Mouse (Mus musculus) thymus, postnatal 14 days (tissue): ENCODE data around the gene Zbtb38.
A peak's percentile ranks its signal among the peaks of the same experiment; 100 is the strongest.

Experiments used
- DNase-seq: peaks from one replicate; pipeline ENCODE4 v3.0.0; 2021

Zbtb38 gene

GRCm38 (mm10) chr9:96752603-96753114 is at the start of gene Zbtb38:
Gene Zbtb38 (minus strand): TSS chr9:96752831.
- DNase-seq: no peak

- no peak for DNase-seq
These were observed 47.6 kb upstream of the Zbtb38 start for GRCm38 (mm10) chr9:96800131-96800825.

DNA sequence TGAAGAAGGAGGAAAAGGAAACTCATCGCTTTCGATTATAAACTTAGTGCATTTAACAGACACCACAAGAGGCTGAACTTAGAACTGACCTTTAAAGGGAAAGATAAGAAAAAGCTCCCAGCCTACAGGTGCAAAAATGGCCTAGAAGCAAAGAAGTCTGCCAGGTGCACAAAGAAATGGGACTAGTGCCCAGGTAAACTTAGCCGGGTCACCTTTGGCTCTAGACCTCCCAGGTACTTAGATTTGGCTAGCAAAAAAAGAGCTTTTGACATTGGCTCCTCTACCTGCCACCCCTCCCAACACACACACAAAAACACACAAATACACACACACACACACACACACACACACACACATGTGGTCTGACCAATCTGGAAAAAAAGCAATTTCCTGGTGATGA is 44.7 kb upstream of the Zbtb38 start:
- no peak for DNase-seq

GRCm38 (mm10) chr9:96795399-96795928 is 42.8 kb upstream of the Zbtb38 start:
- DNase-seq: peak; percentile 34

GRCm38 (mm10) chr9:96794601-96795000 is 42.0 kb upstream of the Zbtb38 start:
- no peak for DNase-seq

DNA sequence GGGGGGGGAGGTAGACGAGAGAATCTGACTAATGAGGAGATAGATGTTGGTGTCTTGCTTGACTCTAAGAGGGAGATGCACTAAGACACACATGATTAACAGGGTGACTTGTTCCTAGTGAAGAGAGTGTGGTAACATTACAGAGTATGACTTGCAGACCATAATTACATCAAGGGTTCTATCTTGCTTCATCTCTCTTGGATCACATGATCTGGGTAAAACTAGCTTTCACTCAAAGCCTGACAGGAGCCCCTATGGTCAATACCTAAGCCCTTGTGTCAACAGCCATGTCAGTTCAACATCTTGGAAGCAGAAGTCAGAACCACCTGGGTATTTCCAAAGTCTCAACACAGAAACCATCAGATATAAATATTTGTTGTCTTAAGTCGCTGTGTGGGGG is 39.9 kb upstream of the Zbtb38 start:
- DNase-seq: no peak

GRCm38 (mm10) chr9:96790389-96791007 is 37.9 kb upstream of the Zbtb38 start:
- no peak for DNase-seq

GRCm38 (mm10) chr9:96789906-96790305 is 37.3 kb upstream of the Zbtb38 start:
- no peak for DNase-seq

DNA sequence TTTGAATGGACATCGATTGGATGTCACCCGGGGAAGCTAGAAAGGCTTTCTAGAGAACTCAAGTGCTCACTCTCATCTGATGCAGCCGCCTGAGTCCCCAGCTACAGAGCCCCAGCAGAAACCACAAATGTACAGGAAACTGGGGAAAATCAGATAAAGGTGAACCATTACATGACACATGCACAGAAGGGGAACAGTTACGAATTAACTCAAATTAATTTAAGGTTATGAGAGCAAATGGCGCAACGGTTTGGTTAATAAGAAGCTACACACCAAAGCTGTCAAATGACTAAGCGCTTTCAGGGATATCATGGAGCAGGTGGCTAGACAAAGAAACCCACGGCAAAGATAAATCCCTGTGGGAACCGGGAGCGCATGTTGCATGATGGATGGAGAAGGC is 35.2 kb upstream of the Zbtb38 start:
- DNase-seq: peak; percentile 24

GRCm38 (mm10) chr9:96785871-96786342 is 33.3 kb upstream of the Zbtb38 start:
- no peak for DNase-seq

DNA sequence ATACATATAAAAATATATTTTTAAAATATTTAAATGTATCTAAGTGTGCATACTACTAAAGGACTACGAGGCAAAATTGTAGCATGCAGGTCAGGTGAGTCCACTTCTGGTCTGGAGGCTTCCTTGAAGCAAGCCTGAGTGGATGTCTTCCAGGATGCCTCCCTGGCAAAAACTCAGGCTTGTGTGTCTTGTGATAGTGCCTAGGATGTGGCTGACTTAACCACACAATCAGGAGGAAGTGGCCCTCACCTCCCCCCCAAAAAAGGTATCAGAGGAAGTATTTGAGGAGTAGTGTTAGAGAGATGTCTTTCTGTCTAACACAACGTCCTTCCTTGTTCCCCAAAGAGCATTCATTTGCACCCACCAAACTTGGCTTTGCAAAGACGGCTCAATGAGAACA is 32.6 kb upstream of the Zbtb38 start:
- DNase-seq: peak; percentile 41

DNA sequence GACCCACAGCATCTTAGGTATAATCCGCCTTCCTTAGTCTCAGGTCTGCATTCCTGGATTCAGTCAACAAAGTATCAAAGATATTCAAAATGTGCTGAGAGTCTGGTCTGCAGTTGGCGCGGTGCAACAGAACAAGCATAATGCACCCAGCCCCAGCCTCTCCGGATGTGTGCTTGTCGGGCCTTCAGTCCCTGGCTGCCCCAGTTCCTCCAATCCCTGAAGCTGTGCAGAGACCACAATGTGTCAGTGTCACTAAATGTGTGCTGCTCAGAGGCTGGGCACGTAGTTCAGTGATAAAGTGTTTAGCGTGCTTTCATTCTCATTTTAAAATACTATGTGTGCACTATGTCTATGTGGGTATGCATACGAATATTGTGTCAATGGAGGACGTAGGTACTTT is 31.0 kb upstream of the Zbtb38 start:
- DNase-seq: peak; percentile 33

DNA sequence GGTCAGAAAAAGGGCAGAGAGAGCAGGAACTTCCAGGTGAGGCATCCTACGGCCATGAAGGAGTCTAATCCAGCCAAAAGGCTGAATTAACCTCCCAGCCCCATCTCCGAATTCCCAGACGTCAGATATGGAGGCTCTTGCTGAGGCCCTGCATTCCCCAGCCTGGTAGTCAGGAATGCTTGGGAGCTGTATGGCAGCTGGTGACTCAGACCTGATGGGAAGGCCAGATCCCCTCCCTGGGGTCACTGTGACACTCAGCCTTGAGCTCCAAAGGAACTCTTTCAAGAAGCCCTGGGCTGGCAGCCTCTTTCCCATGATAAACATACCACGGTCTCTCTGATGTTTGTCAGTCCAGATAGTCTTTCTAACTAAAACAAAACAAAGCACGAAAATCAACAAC is 30.6 kb upstream of the Zbtb38 start:
- no peak for DNase-seq

GRCm38 (mm10) chr9:96782062-96782461 is 29.4 kb upstream of the Zbtb38 start:
- no peak for DNase-seq

GRCm38 (mm10) chr9:96773146-96773545 is 20.5 kb upstream of the Zbtb38 start:
- DNase-seq: peak; percentile 23

GRCm38 (mm10) chr9:96770443-96770842 is 17.8 kb upstream of the Zbtb38 start:
- no peak for DNase-seq

- no peak for DNase-seq
These were observed 17.0 kb upstream of the Zbtb38 start for GRCm38 (mm10) chr9:96769651-96770050.

GRCm38 (mm10) chr9:96767874-96768273 is 15.2 kb upstream of the Zbtb38 start:
- no peak for DNase-seq

DNA sequence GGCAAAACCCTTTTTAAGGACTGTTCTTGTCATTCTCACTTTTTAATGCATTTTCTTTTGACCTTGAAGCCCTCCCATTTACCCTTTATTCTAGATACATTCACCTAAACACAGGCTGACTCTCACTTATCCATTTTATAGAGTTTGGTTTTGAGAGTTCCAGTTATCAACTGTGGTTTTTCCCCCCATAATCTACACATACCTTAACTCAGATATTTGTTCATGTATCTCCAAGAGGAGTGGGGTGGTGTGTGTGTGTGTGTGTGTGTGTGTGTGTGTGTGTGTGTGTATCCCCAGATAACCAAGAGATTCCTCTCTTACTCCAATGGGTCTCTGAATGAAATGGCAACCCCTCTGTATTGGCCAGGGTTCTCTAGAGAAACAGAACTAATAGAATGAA is 13.4 kb upstream of the Zbtb38 start:
- no peak for DNase-seq

- DNase-seq: no peak
These were observed 12.8 kb upstream of the Zbtb38 start for GRCm38 (mm10) chr9:96765410-96765809.

- no peak for DNase-seq
These were observed 11.4 kb upstream of the Zbtb38 start for GRCm38 (mm10) chr9:96763847-96764631.

- DNase-seq: no peak
These were observed 10.4 kb upstream of the Zbtb38 start for GRCm38 (mm10) chr9:96763025-96763424.
